Mouse (Mus musculus): ENCODE measurements around the gene Bmi1. TPM values are rescaled to one million over a fixed set of nuclear protein-coding genes. Genes with fewer than 3 reads are reported as not detected.

Gene Bmi1
- polyA plus RNA-seq, 1 experiment from 2014 or later = 10.3 TPM

DNA sequence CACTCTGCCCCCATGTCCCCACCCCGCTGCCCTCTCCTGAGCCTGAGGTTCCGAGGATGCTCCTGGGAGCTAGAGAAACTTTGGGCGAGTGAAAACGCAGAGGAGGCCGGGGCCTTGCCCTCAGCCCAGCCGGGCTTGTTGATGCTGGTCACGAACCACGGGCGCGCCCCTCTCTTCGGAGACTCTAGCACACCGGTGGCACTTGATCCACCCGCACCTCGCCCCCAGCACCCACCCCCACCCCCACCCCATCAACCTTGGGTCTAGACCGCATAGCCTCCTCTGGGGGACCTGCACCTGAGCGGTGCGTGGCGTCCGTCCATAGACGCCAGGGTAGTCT is 17.8 kb downstream of the Bmi1 start:
- Histone ChIP-seq H3K4me1 (replicated peaks; ENCODE audit: control insufficient read depth, insufficient read depth, low read length) (peaks cover 5% of the 10 kb centered on the region; the same call in 1 of the 2 replicates), H3K27me3 (replicated peaks; ENCODE audit: control insufficient read depth, insufficient read depth, low read length) (peaks cover 80% of the 10 kb centered on the region), H3K4me3 (ENCODE audit: low read depth, low read length) (peak overlapping the region; percentile 67), H3K9me3 (ENCODE audit: control insufficient read depth) (no peaks in the 10 kb centered on the region), H3K36me3 (ENCODE audit: control insufficient read depth, insufficient read depth) (no peaks in the 10 kb centered on the region), H3K27ac (ENCODE audit: low read depth, low read length) (no peak overlapping the region), H3K4me2 (replicated peaks; ENCODE audit: low read depth) (peak overlapping the region; percentile 99), H3K9ac (ENCODE audit: low read depth, low read length) (peak overlapping the region; percentile 90)
- TF ChIP-seq CTCF (IDR thresholded peaks at IDR 0.05; ENCODE audit: low read depth) = no peak
- peak; percentile 20; the same call in 1 of the 2 replicates for ATAC-seq
- WGBS = 2% methylated on average over 20 of the region's 20 CpGs

DNA sequence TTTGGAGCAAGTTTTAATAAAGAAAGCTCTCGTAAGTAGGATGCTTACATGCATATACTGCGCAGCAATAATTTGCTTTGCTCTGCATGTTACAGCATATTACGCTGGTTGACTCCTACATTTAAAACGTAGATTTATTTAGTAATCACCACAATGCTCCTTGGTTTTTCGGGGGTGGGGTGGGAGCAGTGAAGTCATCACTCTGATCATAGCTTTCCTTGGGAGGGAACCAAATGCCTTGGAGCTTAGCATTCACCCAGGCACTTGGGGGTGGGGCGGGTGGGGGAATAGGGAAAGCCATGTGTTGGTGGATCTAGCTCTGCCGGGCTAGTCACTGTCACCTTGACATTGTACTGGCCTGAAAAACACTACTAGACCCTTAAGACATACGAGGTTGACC is 18.3 kb downstream of the Bmi1 start:
- 13% methylated on average over 8 of the region's 8 CpGs for WGBS
- no peak for ATAC-seq
- no peak for TF ChIP-seq CTCF (IDR thresholded peaks at IDR 0.05; ENCODE audit: low read depth)
- Histone ChIP-seq H3K4me1 (replicated peaks; ENCODE audit: control insufficient read depth, insufficient read depth, low read length) (no peaks in the 10 kb centered on the region), H3K9me3 (ENCODE audit: control insufficient read depth) (no peaks in the 10 kb centered on the region), H3K27ac (ENCODE audit: low read depth, low read length) (no peak overlapping the region), H3K4me2 (replicated peaks; ENCODE audit: low read depth) (peak overlapping the region; percentile 99; the same call in 1 of the 2 replicates), H3K4me3 (ENCODE audit: low read depth, low read length) (no peak overlapping the region; the same call in 1 of the 2 replicates), H3K36me3 (ENCODE audit: control insufficient read depth, insufficient read depth) (no peaks in the 10 kb centered on the region), H3K27me3 (replicated peaks; ENCODE audit: control insufficient read depth, insufficient read depth, low read length) (peaks cover 80% of the 10 kb centered on the region), H3K9ac (ENCODE audit: low read depth, low read length) (no peak overlapping the region)

DNA sequence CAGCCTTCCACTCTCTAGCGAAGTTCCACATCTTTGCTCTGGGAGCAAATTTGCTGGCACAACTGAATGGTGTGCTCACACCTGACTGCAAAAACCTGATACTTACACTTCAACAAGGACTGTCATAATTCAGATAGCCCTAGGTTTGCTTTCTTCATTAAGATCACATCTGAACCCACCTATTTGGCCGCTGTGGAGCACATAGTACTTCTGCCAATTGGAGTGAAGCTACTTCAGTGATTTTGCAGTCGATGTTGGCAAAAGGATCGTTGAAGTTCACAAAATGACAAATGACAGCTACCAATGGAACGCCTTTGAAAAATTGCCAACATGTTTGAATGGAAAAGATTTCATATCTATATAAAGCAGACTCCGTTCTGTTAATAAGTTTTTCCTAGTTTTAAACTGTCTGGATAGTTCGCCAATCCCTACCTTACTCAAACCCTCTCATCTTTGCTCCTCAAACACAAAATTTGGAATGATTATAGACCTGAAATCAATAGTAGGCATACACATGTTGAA is 18.9 kb downstream of the Bmi1 start:
- peaks cover 80% of the 10 kb centered on the region for H3K27me3 ChIP-seq (replicated peaks; ENCODE audit: control insufficient read depth, insufficient read depth, low read length)
- 13% methylated on average over 7 of the region's 7 CpGs for WGBS
- TF ChIP-seq CTCF (IDR thresholded peaks at IDR 0.05; ENCODE audit: low read depth) = no peak

DNA sequence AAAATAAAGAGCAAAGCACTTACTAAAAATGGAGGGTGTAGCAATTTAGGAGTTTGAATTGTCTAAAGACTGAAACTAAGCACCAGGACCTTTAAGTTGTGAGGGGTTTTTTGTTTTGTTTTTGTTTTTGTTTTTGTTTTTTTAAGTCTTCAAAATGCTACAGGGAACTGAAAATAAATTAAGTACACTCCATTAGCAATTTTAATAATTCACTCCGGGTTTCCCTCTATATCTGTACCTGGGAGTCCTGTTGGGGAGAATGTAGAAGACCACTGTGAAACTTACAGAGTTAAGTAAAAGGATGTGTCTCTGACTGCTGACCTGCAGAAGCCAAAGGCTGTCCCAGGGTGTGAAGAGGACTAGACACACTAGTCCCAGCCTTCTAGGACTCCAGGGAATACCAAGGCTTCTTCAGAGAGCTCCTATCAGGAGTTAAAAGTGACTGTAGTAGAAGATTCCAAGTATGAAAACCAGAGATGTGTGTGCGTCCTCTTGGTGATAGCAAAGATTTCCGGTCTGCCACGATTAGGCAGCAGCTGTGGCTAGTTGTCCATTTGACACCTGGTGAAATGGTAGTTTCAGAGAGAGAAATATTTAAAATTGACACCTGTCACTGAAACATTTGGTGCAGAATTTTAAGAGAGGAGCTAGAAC is 20.9 kb downstream of the Bmi1 start:
- no peak for ATAC-seq
- no peak overlapping the region for H3K4me3 ChIP-seq (ENCODE audit: low read depth, low read length)
- H3K4me1 ChIP-seq (replicated peaks; ENCODE audit: control insufficient read depth, insufficient read depth, low read length) = no peaks in the 10 kb centered on the region
- no peaks in the 10 kb centered on the region for H3K36me3 ChIP-seq (ENCODE audit: control insufficient read depth, insufficient read depth)
- 5% methylated on average over 4 of the region's 4 CpGs for WGBS
- no peak for TF ChIP-seq CTCF (IDR thresholded peaks at IDR 0.05; ENCODE audit: low read depth)
- no peak overlapping the region for H3K27ac ChIP-seq (ENCODE audit: low read depth, low read length)
- H3K27me3 ChIP-seq (replicated peaks; ENCODE audit: control insufficient read depth, insufficient read depth, low read length) = peaks cover 77% of the 10 kb centered on the region
- H3K4me2 ChIP-seq (replicated peaks; ENCODE audit: low read depth) = no peak overlapping the region
- H3K9ac ChIP-seq (ENCODE audit: low read depth, low read length) = no peak overlapping the region
- H3K9me3 ChIP-seq (ENCODE audit: control insufficient read depth) = no peaks in the 10 kb centered on the region

More for the DNA sequence above, 18.9 kb downstream of the Bmi1 start:
- H3K27ac ChIP-seq (ENCODE audit: low read depth, low read length) = no peak overlapping the region
- no peak for ATAC-seq
- H3K9ac ChIP-seq (ENCODE audit: low read depth, low read length) = no peak overlapping the region
- no peaks in the 10 kb centered on the region for H3K4me1 ChIP-seq (replicated peaks; ENCODE audit: control insufficient read depth, insufficient read depth, low read length)
- no peak overlapping the region for H3K4me2 ChIP-seq (replicated peaks; ENCODE audit: low read depth)
- no peaks in the 10 kb centered on the region for H3K9me3 ChIP-seq (ENCODE audit: control insufficient read depth)
- H3K36me3 ChIP-seq (ENCODE audit: control insufficient read depth, insufficient read depth) = no peaks in the 10 kb centered on the region
- no peak overlapping the region for H3K4me3 ChIP-seq (ENCODE audit: low read depth, low read length)

DNA sequence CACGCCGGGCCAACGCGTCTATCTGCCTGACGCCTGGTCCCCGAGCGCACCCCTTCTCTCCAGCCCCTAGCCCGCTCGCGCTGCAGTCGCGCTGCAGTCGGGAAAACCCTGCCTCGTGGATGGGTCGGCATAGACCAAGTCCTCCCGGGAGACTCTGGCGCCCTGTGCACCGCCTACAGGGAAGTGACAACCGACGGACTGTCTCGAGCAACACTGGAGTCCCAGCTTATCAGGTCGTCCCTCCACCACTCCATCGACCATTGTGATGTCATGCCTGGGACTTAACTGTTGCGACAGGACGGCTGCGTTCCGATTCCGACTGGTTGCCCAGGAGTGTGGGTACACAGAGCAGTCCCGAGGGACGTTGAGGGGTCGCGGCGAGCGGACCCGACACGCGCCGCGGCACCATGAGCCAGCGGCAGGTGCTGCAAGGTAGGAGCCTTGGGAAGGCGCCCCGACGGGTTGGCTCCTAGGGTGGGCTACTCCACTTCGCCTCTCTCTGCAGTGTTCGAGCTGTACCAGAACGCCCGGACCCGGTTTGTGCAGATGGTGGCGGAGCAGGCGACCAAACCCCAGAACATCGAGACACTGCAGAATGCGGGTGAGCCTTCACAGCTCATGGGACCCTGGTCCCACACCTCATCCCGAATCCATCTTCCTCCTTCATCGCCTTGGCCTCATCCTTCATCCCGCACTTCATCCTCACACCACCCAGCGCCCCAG is 22.0 kb downstream of the Bmi1 start:
- no peak for ATAC-seq
- no peak overlapping the region for H3K27ac ChIP-seq (ENCODE audit: low read depth, low read length)
- H3K4me3 ChIP-seq (ENCODE audit: low read depth, low read length) = peak overlapping the region; percentile 24
- H3K27me3 ChIP-seq (replicated peaks; ENCODE audit: control insufficient read depth, insufficient read depth, low read length) = peaks cover 74% of the 10 kb centered on the region
- H3K9me3 ChIP-seq (ENCODE audit: control insufficient read depth) = no peaks in the 10 kb centered on the region
- no peaks in the 10 kb centered on the region for H3K4me1 ChIP-seq (replicated peaks; ENCODE audit: control insufficient read depth, insufficient read depth, low read length)
- no peak overlapping the region for H3K9ac ChIP-seq (ENCODE audit: low read depth, low read length)
- peak overlapping the region; percentile 37 for H3K4me2 ChIP-seq (replicated peaks; ENCODE audit: low read depth)
- 2% methylated on average over 56 of the region's 56 CpGs for WGBS
- no peaks in the 10 kb centered on the region for H3K36me3 ChIP-seq (ENCODE audit: control insufficient read depth, insufficient read depth)
- TF ChIP-seq CTCF (IDR thresholded peaks at IDR 0.05; ENCODE audit: low read depth) = no peak

DNA sequence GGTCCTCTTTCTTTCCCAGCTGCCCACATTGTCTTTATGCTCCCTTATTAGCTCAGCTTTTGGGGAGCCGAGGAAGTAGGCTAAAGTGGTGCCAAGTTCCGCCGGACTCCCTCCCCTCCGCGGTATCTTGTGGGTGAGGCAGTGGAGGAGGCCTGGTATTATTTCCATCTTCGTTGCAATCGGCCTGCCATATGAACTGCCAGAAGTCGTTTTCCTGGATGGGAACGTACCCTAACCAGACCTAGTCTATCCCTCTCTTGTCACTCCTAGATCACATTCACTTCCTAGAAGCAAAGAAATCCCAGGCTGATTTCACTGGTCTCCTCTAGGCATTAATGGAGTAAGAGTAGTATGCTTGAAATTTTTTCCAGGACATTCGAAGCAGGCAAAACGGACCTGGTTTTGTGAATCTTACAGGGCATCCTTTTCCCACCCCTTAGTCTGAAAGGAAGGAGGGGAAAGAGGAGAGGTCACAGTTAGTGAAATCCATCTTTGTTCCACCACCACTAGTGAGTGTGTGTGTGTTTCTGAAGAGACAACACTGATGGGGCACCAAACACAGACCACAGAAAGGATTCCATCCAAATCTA is 22.7 kb downstream of the Bmi1 start:
- ATAC-seq = no peak
- Histone ChIP-seq H3K9me3 (ENCODE audit: control insufficient read depth) (no peaks in the 10 kb centered on the region), H3K4me2 (replicated peaks; ENCODE audit: low read depth) (no peak overlapping the region), H3K27me3 (replicated peaks; ENCODE audit: control insufficient read depth, insufficient read depth, low read length) (peaks cover 79% of the 10 kb centered on the region), H3K4me3 (ENCODE audit: low read depth, low read length) (no peak overlapping the region), H3K4me1 (replicated peaks; ENCODE audit: control insufficient read depth, insufficient read depth, low read length) (no peaks in the 10 kb centered on the region), H3K36me3 (ENCODE audit: control insufficient read depth, insufficient read depth) (no peaks in the 10 kb centered on the region), H3K9ac (ENCODE audit: low read depth, low read length) (no peak overlapping the region), H3K27ac (ENCODE audit: low read depth, low read length) (no peak overlapping the region)
- no peak for TF ChIP-seq CTCF (IDR thresholded peaks at IDR 0.05; ENCODE audit: low read depth)
- WGBS = 3% methylated on average over 11 of the region's 11 CpGs
